Mouse (Mus musculus): ENCODE data around the gene Anp32e. TPM values are rescaled to one million over a fixed set of nuclear protein-coding genes. Genes with fewer than 3 reads are reported as not detected.

Anp32e gene
- polyA plus RNA-seq, 1 experiment, result 89.1 TPM

- 66% methylated on average over 13 of the region's 13 CpGs for WGBS
- Histone ChIP-seq H3K4me1 (replicated peaks; ENCODE audit: control insufficient read depth, insufficient read depth, low read length) (peaks cover 10% of the 10 kb centered on the region), H3K27ac (ENCODE audit: control insufficient read depth, insufficient read depth, low read length) (no peak overlapping the region), H3K4me3 (ENCODE audit: control insufficient read depth, insufficient read depth, low read length) (no peak overlapping the region), H3K36me3 (ENCODE audit: control insufficient read depth, insufficient read depth, low read length) (0 out of 2 replicates have a peak, but pooled peaks cover 4% of the 10 kb centered on the region), H3K27me3 (ENCODE audit: control insufficient read depth, insufficient read depth, low read length) (peaks cover 11% of the 10 kb centered on the region; the same call in 1 of the 2 replicates)
- no peak for DNase-seq
- TF ChIP-seq CTCF (IDR thresholded peaks at IDR 0.05; ENCODE audit: borderline replicate concordance, control insufficient read depth, extremely low read depth, insufficient read depth, low read length, poor library complexity), result no peak
- no peak for TF ChIP-seq POLR2A (IDR thresholded peaks at IDR 0.05; ENCODE audit: control insufficient read depth, extremely low read depth, insufficient read depth, low read length, poor library complexity)
These were observed 29.1 kb upstream of the Anp32e start for GRCm38 (mm10) chr3:95899800-95900524.

- no peak overlapping the region for H3K27ac ChIP-seq (ENCODE audit: control insufficient read depth, insufficient read depth, low read length)
- peaks cover 18% of the 10 kb centered on the region for H3K27me3 ChIP-seq (ENCODE audit: control insufficient read depth, insufficient read depth, low read length)
- no peak for DNase-seq
- no peak for TF ChIP-seq CTCF (IDR thresholded peaks at IDR 0.05; ENCODE audit: borderline replicate concordance, control insufficient read depth, extremely low read depth, insufficient read depth, low read length, poor library complexity)
- no peak for TF ChIP-seq POLR2A (IDR thresholded peaks at IDR 0.05; ENCODE audit: control insufficient read depth, extremely low read depth, insufficient read depth, low read length, poor library complexity)
- H3K4me1 ChIP-seq (replicated peaks; ENCODE audit: control insufficient read depth, insufficient read depth, low read length), result peaks cover 17% of the 10 kb centered on the region
- H3K36me3 ChIP-seq (ENCODE audit: control insufficient read depth, insufficient read depth, low read length), result 0 out of 2 replicates have a peak, but pooled peaks cover 4% of the 10 kb centered on the region
- H3K4me3 ChIP-seq (ENCODE audit: control insufficient read depth, insufficient read depth, low read length), result no peak overlapping the region
- WGBS, result 86% methylated on average over 9 of the region's 9 CpGs
These were observed 27.3 kb upstream of the Anp32e start for GRCm38 (mm10) chr3:95901616-95902372.

- H3K27ac ChIP-seq (ENCODE audit: control insufficient read depth, insufficient read depth, low read length), result no peak overlapping the region
- H3K4me3 ChIP-seq (ENCODE audit: control insufficient read depth, insufficient read depth, low read length), result no peak overlapping the region
- peaks cover 18% of the 10 kb centered on the region for H3K27me3 ChIP-seq (ENCODE audit: control insufficient read depth, insufficient read depth, low read length)
- peaks cover 19% of the 10 kb centered on the region for H3K4me1 ChIP-seq (replicated peaks; ENCODE audit: control insufficient read depth, insufficient read depth, low read length)
- DNase-seq, result no peak
- H3K36me3 ChIP-seq (ENCODE audit: control insufficient read depth, insufficient read depth, low read length), result 0 out of 2 replicates have a peak, but pooled peaks cover 4% of the 10 kb centered on the region
- TF ChIP-seq POLR2A (IDR thresholded peaks at IDR 0.05; ENCODE audit: control insufficient read depth, extremely low read depth, insufficient read depth, low read length, poor library complexity) (no peak), CTCF (IDR thresholded peaks at IDR 0.05; ENCODE audit: borderline replicate concordance, control insufficient read depth, extremely low read depth, insufficient read depth, low read length, poor library complexity) (no peak)
These were observed 26.7 kb upstream of the Anp32e start for GRCm38 (mm10) chr3:95902373-95902625.

GRCm38 (mm10) chr3:95902643-95903042 is 26.4 kb upstream of the Anp32e start:
- WGBS, result 50% methylated on average over 6 of the region's 6 CpGs

GRCm38 (mm10) chr3:95903753-95904502 is 25.1 kb upstream of the Anp32e start:
- Histone ChIP-seq H3K4me3 (ENCODE audit: control insufficient read depth, insufficient read depth, low read length) (no peak overlapping the region), H3K36me3 (ENCODE audit: control insufficient read depth, insufficient read depth, low read length) (no peaks in the 10 kb centered on the region), H3K27ac (ENCODE audit: control insufficient read depth, insufficient read depth, low read length) (no peak overlapping the region), H3K4me1 (replicated peaks; ENCODE audit: control insufficient read depth, insufficient read depth, low read length) (peaks cover 16% of the 10 kb centered on the region), H3K27me3 (ENCODE audit: control insufficient read depth, insufficient read depth, low read length) (peaks cover 18% of the 10 kb centered on the region)
- no peak for DNase-seq
- 31% methylated on average over 15 of the region's 15 CpGs for WGBS
- TF ChIP-seq CTCF (IDR thresholded peaks at IDR 0.05; ENCODE audit: borderline replicate concordance, control insufficient read depth, extremely low read depth, insufficient read depth, low read length, poor library complexity) (no peak), POLR2A (IDR thresholded peaks at IDR 0.05; ENCODE audit: control insufficient read depth, extremely low read depth, insufficient read depth, low read length, poor library complexity) (no peak)

More at GRCm38 (mm10) chr3:95902643-95903042, 26.4 kb upstream of the Anp32e start:
- no peak overlapping the region for H3K27ac ChIP-seq (ENCODE audit: control insufficient read depth, insufficient read depth, low read length)
- no peak overlapping the region for H3K4me3 ChIP-seq (ENCODE audit: control insufficient read depth, insufficient read depth, low read length)
- 0 out of 2 replicates have a peak, but pooled peaks cover 4% of the 10 kb centered on the region for H3K36me3 ChIP-seq (ENCODE audit: control insufficient read depth, insufficient read depth, low read length)
- peaks cover 18% of the 10 kb centered on the region for H3K27me3 ChIP-seq (ENCODE audit: control insufficient read depth, insufficient read depth, low read length)
- no peak for TF ChIP-seq POLR2A (IDR thresholded peaks at IDR 0.05; ENCODE audit: control insufficient read depth, extremely low read depth, insufficient read depth, low read length, poor library complexity)
- TF ChIP-seq CTCF (IDR thresholded peaks at IDR 0.05; ENCODE audit: borderline replicate concordance, control insufficient read depth, extremely low read depth, insufficient read depth, low read length, poor library complexity), result no peak
- peaks cover 19% of the 10 kb centered on the region for H3K4me1 ChIP-seq (replicated peaks; ENCODE audit: control insufficient read depth, insufficient read depth, low read length)
- DNase-seq, result no peak

- no peak for DNase-seq
- Histone ChIP-seq H3K4me1 (replicated peaks; ENCODE audit: control insufficient read depth, insufficient read depth, low read length) (peaks cover 16% of the 10 kb centered on the region), H3K27ac (ENCODE audit: control insufficient read depth, insufficient read depth, low read length) (no peak within 1 kb of the TSS), H3K4me3 (ENCODE audit: control insufficient read depth, insufficient read depth, low read length) (0 out of 2 replicates have a peak within 1 kb of the TSS, but pooled peaks have one; percentile 14), H3K36me3 (ENCODE audit: control insufficient read depth, insufficient read depth, low read length) (no peaks in the 10 kb centered on the region), H3K27me3 (ENCODE audit: control insufficient read depth, insufficient read depth, low read length) (peaks cover 18% of the 10 kb centered on the region)
- 8% methylated on average over 15 of the region's 15 CpGs for WGBS
- TF ChIP-seq POLR2A (IDR thresholded peaks at IDR 0.05; ENCODE audit: control insufficient read depth, extremely low read depth, insufficient read depth, low read length, poor library complexity), result no peak
- TF ChIP-seq CTCF (IDR thresholded peaks at IDR 0.05; ENCODE audit: borderline replicate concordance, control insufficient read depth, extremely low read depth, insufficient read depth, low read length, poor library complexity), result no peak
These were observed 24.5 kb upstream of the Anp32e start, which contains the start of gene Car14 for GRCm38 (mm10) chr3:95904568-95904967. Gene Car14, minus strand, starts transcription at chr3:95904691.

Measured in thymus, adult 2 months (tissue).